Mouse (Mus musculus): ENCODE measurements around the gene Lrrc8d. TPM values are rescaled to one million over a fixed set of nuclear protein-coding genes. Genes with fewer than 3 reads are reported as not detected.

Gene Lrrc8d
- polyA plus RNA-seq, 1 experiment, result 34.6 TPM

DNA sequence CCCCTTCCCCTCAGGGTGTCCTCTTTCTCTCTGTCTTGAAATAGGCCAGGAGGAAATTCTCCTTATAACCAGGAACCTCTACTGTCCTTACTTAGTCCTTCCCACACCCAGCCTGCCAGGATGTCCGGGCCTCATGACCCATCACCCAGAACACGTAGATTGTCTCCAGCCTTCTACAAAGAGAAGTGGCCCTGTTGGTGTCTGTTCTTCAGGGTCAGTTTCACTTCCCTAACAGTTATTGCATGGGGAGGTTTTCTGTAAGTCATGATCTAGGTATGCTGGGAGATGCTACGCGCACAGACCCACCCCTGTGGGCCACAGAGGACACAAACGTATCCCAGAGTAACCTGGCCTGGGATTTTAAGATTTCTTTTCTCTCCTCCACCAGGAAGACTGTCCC lies 37.9 kb upstream of the Lrrc8d start:
- H3K4me3 ChIP-seq (ENCODE audit: low read depth, low read length), result no peak overlapping the region
- no peaks in the 10 kb centered on the region for H3K9me3 ChIP-seq (replicated peaks; ENCODE audit: control insufficient read depth, insufficient read depth, low read length, poor library complexity, severe bottlenecking)
- H3K4me1 ChIP-seq (ENCODE audit: control insufficient read depth, insufficient read depth, low read length), result no peaks in the 10 kb centered on the region
- no peak overlapping the region for H3K9ac ChIP-seq (ENCODE audit: low read depth, poor library complexity, severe bottlenecking)
- no peaks in the 10 kb centered on the region for H3K27me3 ChIP-seq (ENCODE audit: control insufficient read depth, insufficient read depth, low read length, poor library complexity, severe bottlenecking)
- no peaks in the 10 kb centered on the region for H3K36me3 ChIP-seq (ENCODE audit: control insufficient read depth, insufficient read depth, low read length, poor library complexity, severe bottlenecking)
- TF ChIP-seq POLR2A (IDR thresholded peaks at IDR 0.05; ENCODE audit: insufficient read depth, low read length), result no peak
- no peak for TF ChIP-seq CTCF (IDR thresholded peaks at IDR 0.05; ENCODE audit: low read depth, low read length)
- no peak for TF ChIP-seq EP300 (IDR thresholded peaks at IDR 0.05; ENCODE audit: insufficient read depth, low read depth, low read length)
- H3K27ac ChIP-seq (ENCODE audit: insufficient read depth, low read length), result no peak overlapping the region

DNA sequence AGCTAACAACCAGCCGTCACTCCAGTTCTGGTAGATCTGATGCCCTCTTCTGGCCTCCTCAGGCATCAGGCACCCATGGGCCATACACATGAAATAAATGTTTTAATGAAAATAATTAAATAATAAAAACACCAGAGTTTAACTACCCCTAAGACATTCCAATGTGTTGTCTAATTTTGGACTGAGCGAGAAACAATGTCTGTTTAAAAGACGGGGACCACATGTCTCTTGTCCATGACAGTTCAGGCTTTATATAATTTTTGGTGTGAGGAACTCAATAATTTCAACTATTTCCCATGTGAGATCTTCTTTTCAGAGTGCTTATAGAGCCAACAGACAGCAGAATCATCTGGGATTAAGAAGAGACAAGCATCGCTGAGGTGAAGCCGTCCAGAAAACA lies 32.8 kb upstream of the Lrrc8d start:
- H3K27ac ChIP-seq (ENCODE audit: insufficient read depth, low read length), result no peak overlapping the region
- no peak overlapping the region for H3K9ac ChIP-seq (ENCODE audit: low read depth, poor library complexity, severe bottlenecking)
- H3K36me3 ChIP-seq (ENCODE audit: control insufficient read depth, insufficient read depth, low read length, poor library complexity, severe bottlenecking), result no peaks in the 10 kb centered on the region
- H3K27me3 ChIP-seq (ENCODE audit: control insufficient read depth, insufficient read depth, low read length, poor library complexity, severe bottlenecking), result no peaks in the 10 kb centered on the region
- TF ChIP-seq EP300 (IDR thresholded peaks at IDR 0.05; ENCODE audit: insufficient read depth, low read depth, low read length) (no peak), POLR2A (IDR thresholded peaks at IDR 0.05; ENCODE audit: insufficient read depth, low read length) (no peak)
- H3K4me1 ChIP-seq (ENCODE audit: control insufficient read depth, insufficient read depth, low read length), result no peaks in the 10 kb centered on the region
- H3K9me3 ChIP-seq (replicated peaks; ENCODE audit: control insufficient read depth, insufficient read depth, low read length, poor library complexity, severe bottlenecking), result no peaks in the 10 kb centered on the region; the same call in 1 of the 2 replicates
- H3K4me3 ChIP-seq (ENCODE audit: low read depth, low read length), result no peak overlapping the region

DNA sequence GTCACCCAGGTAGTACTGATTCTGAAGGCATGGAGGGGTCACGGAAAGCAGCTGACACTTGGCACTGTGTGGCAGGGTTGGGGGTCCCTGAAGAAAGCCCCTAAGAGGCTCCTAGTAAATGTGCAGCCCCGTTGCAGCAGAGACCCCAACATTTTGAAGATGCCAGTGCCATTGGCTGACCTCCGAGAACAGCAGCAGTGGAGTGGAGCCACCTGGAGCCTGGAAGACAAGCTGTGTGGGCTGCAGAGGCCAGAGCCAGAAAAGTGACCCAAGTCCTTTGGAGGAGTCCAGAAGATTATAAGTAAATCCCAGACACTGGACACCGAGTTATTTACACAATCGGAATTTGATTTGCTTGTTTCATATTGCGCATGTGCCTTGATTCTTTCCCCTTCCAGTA lies 32.4 kb upstream of the Lrrc8d start:
- H3K27me3 ChIP-seq (ENCODE audit: control insufficient read depth, insufficient read depth, low read length, poor library complexity, severe bottlenecking), result no peaks in the 10 kb centered on the region
- no peaks in the 10 kb centered on the region for H3K4me1 ChIP-seq (ENCODE audit: control insufficient read depth, insufficient read depth, low read length)

DNA sequence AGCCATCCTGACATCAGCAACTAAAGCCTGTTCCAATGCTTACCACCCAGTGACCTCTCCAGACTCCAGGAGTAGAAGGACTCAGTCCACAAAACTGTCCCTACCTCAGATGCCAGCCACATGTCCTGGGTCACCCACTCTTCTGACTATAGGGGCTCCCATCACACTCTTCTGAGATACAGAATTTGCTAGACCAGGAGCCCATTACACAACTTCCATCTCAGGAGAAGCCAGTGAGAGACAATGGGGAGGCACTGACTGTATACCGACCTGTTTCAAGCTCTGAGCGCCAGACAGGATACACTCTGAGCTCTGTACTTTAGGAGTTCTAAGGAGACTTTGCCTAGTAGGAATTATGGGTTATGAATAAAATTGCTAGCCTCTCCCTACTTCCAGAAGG lies 30.7 kb upstream of the Lrrc8d start:
- TF ChIP-seq EP300 (IDR thresholded peaks at IDR 0.05; ENCODE audit: insufficient read depth, low read depth, low read length), result no peak
- TF ChIP-seq POLR2A (IDR thresholded peaks at IDR 0.05; ENCODE audit: insufficient read depth, low read length), result no peak
- TF ChIP-seq CTCF (IDR thresholded peaks at IDR 0.05; ENCODE audit: low read depth, low read length), result no peak
- Histone ChIP-seq H3K4me3 (ENCODE audit: low read depth, low read length) (no peak overlapping the region), H3K9me3 (replicated peaks; ENCODE audit: control insufficient read depth, insufficient read depth, low read length, poor library complexity, severe bottlenecking) (no peaks in the 10 kb centered on the region; the same call in 1 of the 2 replicates), H3K9ac (ENCODE audit: low read depth, poor library complexity, severe bottlenecking) (no peak overlapping the region), H3K4me1 (ENCODE audit: control insufficient read depth, insufficient read depth, low read length) (no peaks in the 10 kb centered on the region), H3K27me3 (ENCODE audit: control insufficient read depth, insufficient read depth, low read length, poor library complexity, severe bottlenecking) (no peaks in the 10 kb centered on the region), H3K36me3 (ENCODE audit: control insufficient read depth, insufficient read depth, low read length, poor library complexity, severe bottlenecking) (no peaks in the 10 kb centered on the region), H3K27ac (ENCODE audit: insufficient read depth, low read length) (no peak overlapping the region)

More for the DNA sequence above, 32.4 kb upstream of the Lrrc8d start:
- Histone ChIP-seq H3K4me3 (ENCODE audit: low read depth, low read length) (no peak overlapping the region), H3K27ac (ENCODE audit: insufficient read depth, low read length) (no peak overlapping the region), H3K9ac (ENCODE audit: low read depth, poor library complexity, severe bottlenecking) (no peak overlapping the region), H3K9me3 (replicated peaks; ENCODE audit: control insufficient read depth, insufficient read depth, low read length, poor library complexity, severe bottlenecking) (no peaks in the 10 kb centered on the region; the same call in 1 of the 2 replicates), H3K36me3 (ENCODE audit: control insufficient read depth, insufficient read depth, low read length, poor library complexity, severe bottlenecking) (no peaks in the 10 kb centered on the region)
- TF ChIP-seq EP300 (IDR thresholded peaks at IDR 0.05; ENCODE audit: insufficient read depth, low read depth, low read length) (no peak), POLR2A (IDR thresholded peaks at IDR 0.05; ENCODE audit: insufficient read depth, low read length) (no peak), CTCF (IDR thresholded peaks at IDR 0.05; ENCODE audit: low read depth, low read length) (no peak)

DNA sequence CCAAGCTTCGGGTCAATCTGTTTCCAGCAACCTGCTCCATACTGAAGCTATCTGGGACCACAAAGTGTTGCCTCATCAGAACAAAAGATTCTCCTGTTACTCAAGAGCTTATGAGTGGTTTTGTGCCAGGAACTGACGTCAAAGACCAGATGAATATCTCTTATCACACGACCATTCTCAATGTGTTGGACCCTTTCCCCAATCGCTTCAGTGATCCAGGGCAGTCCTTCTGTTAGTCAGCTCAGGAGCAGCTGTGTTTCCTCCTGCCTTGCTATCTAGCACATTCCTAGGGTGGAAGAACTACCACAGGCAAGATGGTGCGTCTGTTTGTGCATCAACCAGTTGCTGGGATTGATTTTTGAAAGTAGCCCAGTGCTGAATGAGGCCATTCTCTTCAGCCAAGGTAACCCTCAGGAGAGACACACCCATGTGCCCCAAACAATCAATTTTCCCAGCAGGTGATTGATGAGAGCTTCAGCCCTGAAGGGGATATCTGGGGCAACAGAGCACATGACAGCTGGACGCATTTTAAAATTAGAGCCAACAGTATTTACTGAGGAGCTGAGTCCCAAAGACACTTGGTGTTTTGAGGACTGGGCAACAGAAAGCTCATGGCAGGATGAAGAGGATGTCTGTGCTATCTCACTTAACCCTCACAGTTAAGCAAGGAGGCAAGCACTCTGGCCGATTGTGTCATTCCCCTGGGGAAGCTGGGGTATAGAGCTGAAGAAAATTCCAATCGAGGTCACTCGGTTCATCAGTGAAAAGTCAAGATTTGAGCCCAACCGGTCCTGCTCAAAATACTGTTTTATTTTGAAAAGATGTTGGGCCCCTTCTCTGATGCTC lies 30.0 kb upstream of the Lrrc8d start:
- Histone ChIP-seq H3K27ac (ENCODE audit: insufficient read depth, low read length) (no peak overlapping the region), H3K4me3 (ENCODE audit: low read depth, low read length) (no peak overlapping the region), H3K9me3 (replicated peaks; ENCODE audit: control insufficient read depth, insufficient read depth, low read length, poor library complexity, severe bottlenecking) (no peaks in the 10 kb centered on the region; the same call in 1 of the 2 replicates), H3K27me3 (ENCODE audit: control insufficient read depth, insufficient read depth, low read length, poor library complexity, severe bottlenecking) (no peaks in the 10 kb centered on the region), H3K4me1 (ENCODE audit: control insufficient read depth, insufficient read depth, low read length) (no peaks in the 10 kb centered on the region), H3K9ac (ENCODE audit: low read depth, poor library complexity, severe bottlenecking) (no peak overlapping the region), H3K36me3 (ENCODE audit: control insufficient read depth, insufficient read depth, low read length, poor library complexity, severe bottlenecking) (no peaks in the 10 kb centered on the region)
- no peak for TF ChIP-seq POLR2A (IDR thresholded peaks at IDR 0.05; ENCODE audit: insufficient read depth, low read length)
- TF ChIP-seq CTCF (IDR thresholded peaks at IDR 0.05; ENCODE audit: low read depth, low read length), result no peak
- peak; percentile 40; the same call in 1 of the 2 replicates for TF ChIP-seq EP300 (IDR thresholded peaks at IDR 0.05; ENCODE audit: insufficient read depth, low read depth, low read length)

DNA sequence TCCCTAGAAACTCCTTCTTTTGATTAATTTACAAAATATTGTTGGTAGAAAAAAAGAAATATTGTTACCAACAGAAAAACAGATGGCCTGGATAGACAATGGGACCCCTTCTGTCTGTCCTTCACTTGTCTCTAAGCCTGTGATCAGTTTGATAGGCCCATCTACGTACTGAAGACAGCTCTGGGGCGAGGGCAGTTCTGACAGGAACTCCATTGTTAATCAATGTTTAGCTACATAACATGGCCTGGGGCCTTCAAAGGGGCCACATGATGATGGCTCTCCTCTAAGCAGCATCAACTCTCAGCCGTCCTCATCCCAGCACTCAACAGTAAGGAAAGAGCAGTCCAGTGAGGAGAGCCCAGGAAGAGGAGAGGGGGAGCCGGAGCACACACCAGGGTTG lies 27.4 kb upstream of the Lrrc8d start:
- Histone ChIP-seq H3K4me1 (ENCODE audit: control insufficient read depth, insufficient read depth, low read length) (no peaks in the 10 kb centered on the region), H3K9me3 (replicated peaks; ENCODE audit: control insufficient read depth, insufficient read depth, low read length, poor library complexity, severe bottlenecking) (no peaks in the 10 kb centered on the region; the same call in 1 of the 2 replicates), H3K27me3 (ENCODE audit: control insufficient read depth, insufficient read depth, low read length, poor library complexity, severe bottlenecking) (no peaks in the 10 kb centered on the region), H3K27ac (ENCODE audit: insufficient read depth, low read length) (no peak overlapping the region), H3K36me3 (ENCODE audit: control insufficient read depth, insufficient read depth, low read length, poor library complexity, severe bottlenecking) (no peaks in the 10 kb centered on the region), H3K9ac (ENCODE audit: low read depth, poor library complexity, severe bottlenecking) (no peak overlapping the region), H3K4me3 (ENCODE audit: low read depth, low read length) (no peak overlapping the region)
- TF ChIP-seq POLR2A (IDR thresholded peaks at IDR 0.05; ENCODE audit: insufficient read depth, low read length) (no peak), EP300 (IDR thresholded peaks at IDR 0.05; ENCODE audit: insufficient read depth, low read depth, low read length) (peak; percentile 46; the same call in 1 of the 2 replicates)

All from ES-Bruce4 (cell line).